Mouse (Mus musculus) activated CD4-positive, CD25-positive, alpha-beta regulatory T cell, adult 4 months (primary cell): ENCODE results near the gene Pde6d. TPM values are rescaled to one million over a fixed set of nuclear protein-coding genes. Genes with fewer than 3 reads are reported as not detected.
"Not testable (repeated sequence)": the region's sequence is repeated elsewhere in the genome, so short reads cannot be mapped to it uniquely, and the experiment has no call there.

Source experiments
- ATAC-seq: one replicate; pipeline ENCODE4 v1.8.0; 2017
- polyA plus RNA-seq, 2 experiments: library from polyadenylated mRNA; unstranded; fragments of 100-300 nt; shearing (Covaris generic); gene quantifications; one replicate each; pipeline ENCODE4 v1.2.1; 2017

The Pde6d gene
- polyA plus RNA-seq, 2 experiments from 2014 or later: 17.1 to 22.3 TPM

- no peak for ATAC-seq
Observed at GRCm38 (mm10) chr1:86525499-86526115, 56.8 kb downstream of the Pde6d start.

- ATAC-seq: peak; percentile 36
Observed at GRCm38 (mm10) chr1:86524619-86525498, 57.6 kb downstream of the Pde6d start.

GRCm38 (mm10) chr1:86523776-86524618 is 58.4 kb downstream of the Pde6d start:
- ATAC-seq: no peak

- ATAC-seq: no peak
Observed at GRCm38 (mm10) chr1:86522286-86522871, 60.0 kb downstream of the Pde6d start.

- no peak for ATAC-seq
Observed at GRCm38 (mm10) chr1:86520361-86520760, 62.1 kb downstream of the Pde6d start.

GRCm38 (mm10) chr1:86517076-86517475 is 65.4 kb downstream of the Pde6d start:
- no peak for ATAC-seq

- ATAC-seq: peak; percentile 89
Observed at GRCm38 (mm10) chr1:86515715-86516410, 66.6 kb downstream of the Pde6d start.

GRCm38 (mm10) chr1:86513031-86513430 is 69.4 kb downstream of the Pde6d start:
- not testable (repeated sequence) for ATAC-seq

- no peak for ATAC-seq
Observed at GRCm38 (mm10) chr1:86512154-86512720, 70.2 kb downstream of the Pde6d start.

- ATAC-seq: no peak
Observed at GRCm38 (mm10) chr1:86510676-86511441, 71.6 kb downstream of the Pde6d start.

- ATAC-seq: peak; percentile 51
Observed at GRCm38 (mm10) chr1:86510266-86510665, 72.2 kb downstream of the Pde6d start.

GRCm38 (mm10) chr1:86509410-86509809 is 73.0 kb downstream of the Pde6d start:
- ATAC-seq: peak; percentile 70

GRCm38 (mm10) chr1:86507866-86508265 is 74.6 kb downstream of the Pde6d start:
- no peak for ATAC-seq

GRCm38 (mm10) chr1:86506420-86506819 is 76.0 kb downstream of the Pde6d start:
- no peak for ATAC-seq

- no peak for ATAC-seq
Observed at GRCm38 (mm10) chr1:86505461-86505860, 77.0 kb downstream of the Pde6d start.

GRCm38 (mm10) chr1:86504697-86505421 is 77.6 kb downstream of the Pde6d start:
- ATAC-seq: no peak

- peak; percentile 68 for ATAC-seq
Observed at GRCm38 (mm10) chr1:86503906-86504696, 78.3 kb downstream of the Pde6d start.

GRCm38 (mm10) chr1:86503165-86503747 is 79.2 kb downstream of the Pde6d start:
- peak; percentile 2 for ATAC-seq
